Mouse (Mus musculus): Measurements from ENCODE around the gene Ttc7.

GRCm38 (mm10) chr17:87373327-87373726 is 90.6 kb downstream of the Ttc7 start:
- TF ChIP-seq CTCF (IDR thresholded peaks at IDR 0.05; ENCODE audit: low read depth) (no peak), EP300 (IDR thresholded peaks at IDR 0.05; ENCODE audit: low read depth) (no peak)

Data from heart, postnatal 0 days (tissue).